Mouse (Mus musculus): ENCODE results near the gene Tac1. TPM values are rescaled to one million over a fixed set of nuclear protein-coding genes. Genes with fewer than 3 reads are reported as not detected.
"Not testable (repeated sequence)": the region's sequence is repeated elsewhere in the genome, so short reads cannot be mapped to it uniquely, and the experiment has no call there.

Gene Tac1
- polyA plus RNA-seq, 1 experiment, result 1.0 TPM

DNA sequence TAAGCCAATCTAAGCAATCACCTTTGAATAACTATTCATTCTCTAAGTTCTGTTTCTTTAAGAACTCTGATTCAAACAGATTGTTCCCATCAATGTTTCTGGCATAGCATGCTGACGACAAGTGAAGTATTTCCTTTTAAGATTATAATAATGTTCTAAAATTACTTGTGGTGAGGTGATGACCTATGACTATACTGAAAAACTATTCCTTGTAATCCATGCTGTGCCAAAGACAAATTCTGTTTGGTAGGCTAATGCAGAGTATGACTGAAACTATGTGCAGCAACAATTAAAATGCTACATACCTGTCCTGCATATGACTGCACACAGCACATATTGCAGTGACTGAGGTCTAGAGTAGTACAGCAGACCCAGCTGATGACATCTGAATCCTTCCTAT, 23.4 kb downstream of the Tac1 start:
- Histone ChIP-seq H3K36me3 (ENCODE audit: control insufficient read depth, insufficient read depth, low read length) (no peaks in the 10 kb centered on the region), H3K27ac (ENCODE audit: control insufficient read depth, insufficient read depth, low read depth, low read length) (no peak overlapping the region), H3K4me1 (ENCODE audit: control insufficient read depth, insufficient read depth, low read length) (no peaks in the 10 kb centered on the region), H3K4me3 (ENCODE audit: control insufficient read depth, low read depth, low read length) (no peak overlapping the region), H3K27me3 (ENCODE audit: control insufficient read depth, insufficient read depth, low read length) (no peaks in the 10 kb centered on the region)
- no peak for TF ChIP-seq CTCF (IDR thresholded peaks at IDR 0.05; ENCODE audit: control insufficient read depth, insufficient read depth, insufficient replicate concordance, low read depth, low read length)
- TF ChIP-seq POLR2A (IDR thresholded peaks at IDR 0.05; ENCODE audit: control insufficient read depth, low read depth, low read length), result no peak

- no peak for TF ChIP-seq CTCF (IDR thresholded peaks at IDR 0.05; ENCODE audit: control insufficient read depth, insufficient read depth, insufficient replicate concordance, low read depth, low read length)
- no peak for TF ChIP-seq POLR2A (IDR thresholded peaks at IDR 0.05; ENCODE audit: control insufficient read depth, low read depth, low read length)
- no peaks in the 10 kb centered on the region for H3K27me3 ChIP-seq (ENCODE audit: control insufficient read depth, insufficient read depth, low read length)
- H3K36me3 ChIP-seq (ENCODE audit: control insufficient read depth, insufficient read depth, low read length), result no peaks in the 10 kb centered on the region
- H3K4me1 ChIP-seq (ENCODE audit: control insufficient read depth, insufficient read depth, low read length), result no peaks in the 10 kb centered on the region
- no peak overlapping the region for H3K27ac ChIP-seq (ENCODE audit: control insufficient read depth, insufficient read depth, low read depth, low read length)
- no peak overlapping the region for H3K4me3 ChIP-seq (ENCODE audit: control insufficient read depth, low read depth, low read length)
Observed at GRCm38 (mm10) chr6:7594445-7594844, 39.8 kb downstream of the Tac1 start.

DNA sequence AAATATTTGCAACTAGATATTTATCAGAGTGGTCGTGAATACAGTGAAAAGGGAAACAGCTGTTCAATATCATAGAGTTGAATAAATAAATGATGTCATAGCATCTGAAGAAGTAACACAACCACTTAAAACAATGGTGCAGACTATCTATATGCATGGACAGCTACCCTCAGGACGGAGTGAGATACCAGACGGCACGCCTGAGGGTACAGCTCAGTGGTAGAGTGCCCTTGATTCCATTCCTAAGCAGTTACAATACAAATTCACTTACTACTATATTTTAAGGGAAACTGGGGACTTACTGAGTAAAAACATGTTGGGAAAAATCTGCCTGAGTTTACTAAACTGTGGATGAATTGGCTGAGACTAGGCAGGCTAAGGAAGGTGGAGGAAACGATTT, 43.7 kb downstream of the Tac1 start:
- H3K4me3 ChIP-seq (ENCODE audit: control insufficient read depth, low read depth, low read length), result no peak overlapping the region
- no peaks in the 10 kb centered on the region for H3K27me3 ChIP-seq (ENCODE audit: control insufficient read depth, insufficient read depth, low read length)
- no peak for TF ChIP-seq POLR2A (IDR thresholded peaks at IDR 0.05; ENCODE audit: control insufficient read depth, low read depth, low read length)
- TF ChIP-seq CTCF (IDR thresholded peaks at IDR 0.05; ENCODE audit: control insufficient read depth, insufficient read depth, insufficient replicate concordance, low read depth, low read length), result no peak
- H3K27ac ChIP-seq (ENCODE audit: control insufficient read depth, insufficient read depth, low read depth, low read length), result no peak overlapping the region
- H3K4me1 ChIP-seq (ENCODE audit: control insufficient read depth, insufficient read depth, low read length), result no peaks in the 10 kb centered on the region
- no peaks in the 10 kb centered on the region for H3K36me3 ChIP-seq (ENCODE audit: control insufficient read depth, insufficient read depth, low read length)

DNA sequence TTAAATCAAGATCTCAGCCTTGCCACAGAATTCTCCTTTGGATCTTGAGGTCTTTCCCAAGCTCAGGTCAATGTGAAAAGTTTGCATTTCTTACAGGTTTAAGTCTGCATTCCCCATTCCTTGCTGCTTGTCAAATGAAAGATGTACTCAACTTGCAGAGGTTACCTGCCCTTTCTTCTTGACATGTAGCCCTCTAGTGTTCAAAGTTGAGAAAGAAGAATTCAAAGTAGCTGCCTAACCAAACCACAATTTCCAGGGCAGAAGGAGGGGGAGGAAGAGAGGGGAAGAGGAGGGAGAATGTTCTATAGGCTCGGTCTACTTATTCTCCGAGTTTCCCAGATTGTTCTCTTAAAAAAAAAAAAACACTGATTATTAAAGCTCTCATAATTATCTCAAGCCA, 45.5 kb downstream of the Tac1 start:
- no peaks in the 10 kb centered on the region for H3K27me3 ChIP-seq (ENCODE audit: control insufficient read depth, insufficient read depth, low read length)
- H3K4me3 ChIP-seq (ENCODE audit: control insufficient read depth, low read depth, low read length), result no peak overlapping the region
- no peaks in the 10 kb centered on the region for H3K4me1 ChIP-seq (ENCODE audit: control insufficient read depth, insufficient read depth, low read length)
- H3K36me3 ChIP-seq (ENCODE audit: control insufficient read depth, insufficient read depth, low read length), result no peaks in the 10 kb centered on the region
- H3K27ac ChIP-seq (ENCODE audit: control insufficient read depth, insufficient read depth, low read depth, low read length), result no peak overlapping the region
- TF ChIP-seq POLR2A (IDR thresholded peaks at IDR 0.05; ENCODE audit: control insufficient read depth, low read depth, low read length), result no peak
- TF ChIP-seq CTCF (IDR thresholded peaks at IDR 0.05; ENCODE audit: control insufficient read depth, insufficient read depth, insufficient replicate concordance, low read depth, low read length), result no peak

DNA sequence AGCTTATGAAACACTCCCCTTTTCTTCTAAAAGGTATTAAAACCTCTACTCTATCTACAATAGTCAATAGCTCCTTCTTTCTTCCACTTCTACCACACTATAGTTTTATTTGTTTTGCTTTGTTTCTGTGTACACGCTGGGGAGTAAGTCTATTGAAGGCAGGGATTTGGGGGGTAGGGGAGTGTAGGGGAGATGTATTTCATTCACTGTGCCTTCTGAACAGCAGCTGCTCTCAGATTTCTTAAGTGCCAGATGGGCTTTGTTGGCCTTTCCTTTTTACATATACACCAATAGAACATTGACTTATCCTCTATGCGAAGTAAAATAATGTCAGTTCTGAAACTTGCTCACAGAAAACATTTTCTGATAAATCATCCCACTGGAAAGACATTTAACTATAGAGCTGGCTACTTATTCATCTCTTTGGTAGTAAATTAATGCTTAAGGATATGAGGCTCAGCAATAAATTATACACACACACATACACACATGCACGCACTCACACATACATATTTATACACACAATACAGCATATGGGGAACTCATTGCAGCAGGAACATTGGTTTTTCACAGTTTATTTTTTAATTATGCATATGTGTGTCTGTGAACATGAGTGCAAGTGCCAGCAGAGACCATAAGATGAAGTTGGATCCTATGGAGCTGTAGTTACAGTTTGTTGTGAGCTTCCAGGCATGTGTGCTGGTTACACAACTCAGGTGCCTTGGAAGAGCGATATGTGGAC, 46.8 kb downstream of the Tac1 start:
- TF ChIP-seq POLR2A (IDR thresholded peaks at IDR 0.05; ENCODE audit: control insufficient read depth, low read depth, low read length) (no peak), CTCF (IDR thresholded peaks at IDR 0.05; ENCODE audit: control insufficient read depth, insufficient read depth, insufficient replicate concordance, low read depth, low read length) (no peak)
- H3K36me3 ChIP-seq (ENCODE audit: control insufficient read depth, insufficient read depth, low read length), result no peaks in the 10 kb centered on the region
- no peak overlapping the region for H3K27ac ChIP-seq (ENCODE audit: control insufficient read depth, insufficient read depth, low read depth, low read length)
- no peaks in the 10 kb centered on the region for H3K27me3 ChIP-seq (ENCODE audit: control insufficient read depth, insufficient read depth, low read length)
- no peak overlapping the region for H3K4me3 ChIP-seq (ENCODE audit: control insufficient read depth, low read depth, low read length)
- H3K4me1 ChIP-seq (ENCODE audit: control insufficient read depth, insufficient read depth, low read length), result no peaks in the 10 kb centered on the region

DNA sequence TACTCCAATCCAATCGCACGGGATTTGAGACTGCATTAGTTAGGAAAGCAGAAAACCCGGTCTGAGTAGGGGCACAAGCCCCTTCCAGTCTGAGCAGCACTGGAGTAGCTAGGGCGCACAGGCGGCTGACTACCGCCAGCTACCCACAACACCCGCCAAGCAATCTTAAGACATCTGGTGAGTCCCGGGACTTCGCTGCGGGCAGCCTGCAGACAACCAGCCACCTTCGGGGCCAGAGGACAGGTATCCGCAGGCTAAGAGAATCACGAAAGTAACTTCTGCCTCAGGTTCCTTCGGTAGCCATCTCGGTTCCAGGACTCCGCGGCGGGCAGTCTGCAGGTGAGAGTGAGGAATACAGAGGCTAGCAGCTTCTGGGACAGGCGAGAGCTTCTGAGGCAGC, 59.0 kb downstream of the Tac1 start:
- not testable (repeated sequence) for H3K4me1 ChIP-seq (ENCODE audit: control insufficient read depth, insufficient read depth, low read length); H3K27me3 ChIP-seq (ENCODE audit: control insufficient read depth, insufficient read depth, low read length); H3K36me3 ChIP-seq (ENCODE audit: control insufficient read depth, insufficient read depth, low read length); H3K27ac ChIP-seq (ENCODE audit: control insufficient read depth, insufficient read depth, low read depth, low read length); H3K4me3 ChIP-seq (ENCODE audit: control insufficient read depth, low read depth, low read length)

Other genes starting within 250 kb of the Tac1 start
- 114 and 122 TPM in 2 replicates for gene Asns, start 138.4 kb downstream of the Tac1 start, polyA plus RNA-seq (2012; rRNA removed)

Data from testis, adult 2 months (tissue).